Mouse (Mus musculus) stomach, embryonic 15.5 days (tissue): ENCODE data around the gene Gpr146. TPM values are rescaled to one million over a fixed set of nuclear protein-coding genes. Genes with fewer than 3 reads are reported as not detected.
A peak's percentile ranks its signal among the peaks of the same experiment; 100 is the strongest.

Experiments used
- ATAC-seq: fragments of 200-750 bp; cut with Nextera tagmentation; 2 replicates; pipeline ENCODE4 v1.8.0; 2017; ENCODE audit warnings: low read depth, moderate number of reproducible peaks, moderate TSS enrichment; ENCODE audit not compliant: insufficient read depth, low FRiP score
- H3K27ac ChIP-seq: fragments of 300-500 bp; sonication (generic); 2 replicates; pipeline ENCODE4 v1.5.1; 2015; ENCODE audit warnings: mild to moderate bottlenecking, inconsistent platforms
- H3K27me3 ChIP-seq: fragments of 300-500 bp; sonication (generic); replicated peaks from 2 replicates; pipeline ENCODE4 v1.6.1; 2015; ENCODE audit warnings: inconsistent platforms
- H3K36me3 ChIP-seq: fragments of 300-500 bp; sonication (generic); 2 replicates; pipeline ENCODE4 v1.6.1; 2015; ENCODE audit warnings: inconsistent platforms
- H3K4me1 ChIP-seq: fragments of 300-500 bp; sonication (generic); 2 replicates; pipeline ENCODE4 v1.6.1; 2015; ENCODE audit warnings: inconsistent platforms
- H3K4me2 ChIP-seq: fragments of 300-500 bp; sonication (generic); 2 replicates; pipeline ENCODE4 v1.6.1; 2015; ENCODE audit warnings: mild to moderate bottlenecking, inconsistent platforms
- H3K4me3 ChIP-seq: fragments of 300-500 bp; sonication (generic); replicated peaks from 2 replicates; pipeline ENCODE4 v1.5.1; 2015; ENCODE audit warnings: inconsistent platforms
- H3K9ac ChIP-seq: fragments of 300-500 bp; sonication (generic); 2 replicates; pipeline ENCODE4 v1.6.1; 2015; ENCODE audit warnings: inconsistent platforms
- H3K9me3 ChIP-seq: fragments of 300-500 bp; sonication (generic); 2 replicates; pipeline ENCODE4 v1.6.1; 2016; ENCODE audit warnings: inconsistent platforms
- WGBS: fragments of 180-500 bp; shearing (Covaris S2); methylation state at CpG from one replicate; pipeline ENCODE4 v1.1.7; 2015; 5-methylcytosine and 5-hydroxymethylcytosine counted together
- polyA plus RNA-seq: library from polyadenylated mRNA; unstranded; fragments of >200 nt; fragmentation: Nextera tagmentation; extraction: Ambion mirVana; gene quantifications from 2 replicates; pipeline ENCODE4 v1.2.1, GENCODE M21; 2015

Gene Gpr146
- polyA plus RNA-seq, 1 experiment from 2014 or later = 3.3 TPM

GRCm38 (mm10) chr5:139427001-139427400 lies 49.5 kb downstream of the Gpr146 start:
- Histone ChIP-seq H3K36me3 (no peaks in the 10 kb centered on the region), H3K4me2 (no peak overlapping the region), H3K4me1 (peaks cover 21% of the 10 kb centered on the region), H3K4me3 (no peak overlapping the region), H3K27ac (no peak overlapping the region), H3K9ac (no peak overlapping the region), H3K27me3 (no peaks in the 10 kb centered on the region), H3K9me3 (no peaks in the 10 kb centered on the region)
- ATAC-seq = no peak
- 86% methylated on average over 9 of the region's 9 CpGs for WGBS

DNA sequence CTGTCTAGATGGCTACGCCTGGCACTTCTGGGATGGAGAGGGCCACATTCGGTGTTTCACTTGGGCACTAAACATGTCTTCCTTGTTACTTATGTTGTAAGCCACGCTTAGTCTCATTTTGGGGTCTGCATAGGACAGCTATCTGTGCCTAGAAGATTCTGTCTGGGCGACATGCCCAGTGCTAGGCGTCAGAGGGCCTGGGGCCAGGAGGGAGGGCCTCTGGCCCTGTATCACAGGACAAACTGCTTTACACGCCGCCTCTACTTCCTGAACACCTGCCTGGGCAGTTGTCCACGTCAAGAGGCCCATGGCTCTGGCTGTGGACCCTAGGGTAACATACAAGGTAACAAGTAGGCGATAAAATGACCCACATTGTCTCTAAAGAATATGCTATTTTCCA lies 50.5 kb downstream of the Gpr146 start:
- no peak overlapping the region for H3K4me3 ChIP-seq
- WGBS = 63% methylated on average over 9 of the region's 9 CpGs
- no peak overlapping the region for H3K27ac ChIP-seq
- H3K4me1 ChIP-seq = peaks cover 20% of the 10 kb centered on the region
- no peaks in the 10 kb centered on the region for H3K36me3 ChIP-seq
- H3K9me3 ChIP-seq = no peaks in the 10 kb centered on the region
- ATAC-seq = no peak
- H3K4me2 ChIP-seq = no peak overlapping the region
- no peak overlapping the region for H3K9ac ChIP-seq
- H3K27me3 ChIP-seq = no peaks in the 10 kb centered on the region

DNA sequence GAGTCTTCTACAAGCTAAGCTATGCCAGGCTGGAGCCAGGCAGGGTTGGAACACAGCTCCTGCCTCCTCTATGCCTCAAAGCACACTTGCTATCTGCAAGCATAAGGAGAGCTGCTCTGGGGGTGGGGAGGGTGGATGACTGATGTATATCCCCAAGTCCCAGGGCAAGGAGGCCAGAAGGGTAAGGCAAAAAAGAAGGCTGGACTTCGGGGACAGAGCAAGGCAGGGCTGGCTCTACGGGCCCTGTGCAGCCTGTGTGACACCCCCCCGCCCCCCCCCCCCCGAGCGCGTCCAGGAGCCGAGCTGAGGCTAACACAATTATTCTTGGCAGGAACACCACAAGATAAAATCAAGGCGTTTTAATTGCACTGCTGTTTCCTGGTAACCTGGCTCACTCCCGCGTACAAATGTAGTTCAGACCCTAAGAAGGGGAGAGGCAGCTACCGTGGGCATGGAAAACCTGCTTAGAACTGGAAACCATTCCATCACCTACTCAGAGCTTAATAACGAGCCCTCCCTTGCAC lies 52.4 kb downstream of the Gpr146 start:
- no peak overlapping the region for H3K4me2 ChIP-seq
- peaks cover 16% of the 10 kb centered on the region; the same call in 1 of the 2 replicates for H3K4me1 ChIP-seq
- peak; percentile 51; the same call in 1 of the 2 replicates for ATAC-seq
- H3K36me3 ChIP-seq = no peaks in the 10 kb centered on the region
- H3K4me3 ChIP-seq = no peak overlapping the region
- no peak overlapping the region for H3K9ac ChIP-seq
- WGBS = 27% methylated on average over 12 of the region's 12 CpGs
- H3K27ac ChIP-seq = 0 out of 2 replicates have a peak overlapping the region, but pooled peaks have one; percentile 40
- H3K27me3 ChIP-seq = no peaks in the 10 kb centered on the region
- H3K9me3 ChIP-seq = no peaks in the 10 kb centered on the region

DNA sequence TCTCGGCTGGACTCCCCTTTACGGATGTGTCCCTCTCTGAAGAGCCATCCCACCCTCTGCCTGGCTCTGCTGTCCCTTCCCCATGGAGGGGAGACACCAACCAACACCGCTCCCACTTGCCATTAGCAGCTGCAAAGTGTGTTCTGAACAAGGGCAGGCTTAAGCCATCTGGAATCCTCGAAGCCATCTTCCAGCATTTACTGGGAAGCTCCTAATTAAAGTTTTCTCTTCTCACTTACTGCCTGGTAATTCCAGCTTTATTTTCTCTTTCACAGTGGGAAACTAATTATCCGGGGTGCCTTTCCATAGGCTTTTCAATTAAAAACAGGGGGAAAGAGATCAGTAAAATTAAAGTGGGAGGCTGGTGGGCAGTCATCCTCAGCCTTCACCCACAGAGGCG lies 54.8 kb downstream of the Gpr146 start:
- ATAC-seq = no peak

DNA sequence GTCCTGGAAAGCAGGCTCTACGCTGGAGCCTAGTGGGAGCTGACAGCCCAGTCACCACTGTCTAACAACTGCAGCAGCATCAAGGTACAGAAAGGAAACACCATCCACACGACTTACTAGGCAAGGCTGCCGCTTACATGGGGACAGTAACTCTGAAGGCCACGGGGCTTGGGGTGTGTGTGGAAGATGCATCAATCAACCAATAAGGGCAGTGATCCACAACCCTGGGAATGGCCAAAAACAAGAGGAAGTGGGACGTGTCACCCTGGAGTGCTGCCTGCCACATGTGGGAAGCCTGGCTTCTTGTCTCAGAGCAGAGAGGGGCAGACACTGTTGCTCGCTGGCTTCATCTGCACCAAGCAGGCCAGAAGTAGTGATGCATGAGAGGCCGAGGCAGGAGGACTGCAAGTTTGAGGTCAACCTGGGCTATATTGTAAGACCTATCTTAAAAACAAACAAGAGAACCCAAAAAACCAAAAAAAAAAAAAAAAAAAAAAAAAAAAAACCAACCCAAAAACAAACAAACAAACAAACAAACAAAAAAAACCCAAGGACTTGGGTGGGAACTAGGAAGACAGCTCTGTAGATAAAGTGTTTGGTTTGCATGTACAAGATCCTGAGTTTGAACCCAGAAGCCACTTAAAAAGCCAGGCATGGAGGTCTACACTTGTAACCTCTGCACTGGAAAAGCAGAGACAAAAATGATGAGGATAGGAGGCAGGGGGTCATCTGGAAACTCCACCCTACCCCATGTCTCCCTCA lies 55.4 kb downstream of the Gpr146 start:
- 74% methylated on average over 7 of the region's 7 CpGs for WGBS
- ATAC-seq = no peak
- H3K27ac ChIP-seq = no peak overlapping the region

More for the DNA sequence above, 54.8 kb downstream of the Gpr146 start:
- H3K4me2 ChIP-seq = no peak overlapping the region
- 0 out of 2 replicates have a peak, but pooled peaks cover 3% of the 10 kb centered on the region for H3K36me3 ChIP-seq
- H3K4me1 ChIP-seq = peaks cover 16% of the 10 kb centered on the region; the same call in 1 of the 2 replicates
- no peak overlapping the region for H3K9ac ChIP-seq
- H3K27me3 ChIP-seq = no peaks in the 10 kb centered on the region
- WGBS = 74% methylated on average over 6 of the region's 6 CpGs
- H3K9me3 ChIP-seq = no peaks in the 10 kb centered on the region
- no peak overlapping the region for H3K27ac ChIP-seq
- no peak overlapping the region for H3K4me3 ChIP-seq

GRCm38 (mm10) chr5:139433842-139434568 lies 56.5 kb downstream of the Gpr146 start:
- peaks cover 16% of the 10 kb centered on the region for H3K4me1 ChIP-seq
- ATAC-seq = no peak
- 78% methylated on average over 9 of the region's 9 CpGs for WGBS

More for the DNA sequence above, 55.4 kb downstream of the Gpr146 start:
- H3K4me3 ChIP-seq = no peak overlapping the region
- H3K4me1 ChIP-seq = peaks cover 16% of the 10 kb centered on the region; the same call in 1 of the 2 replicates
- H3K36me3 ChIP-seq = 0 out of 2 replicates have a peak, but pooled peaks cover 3% of the 10 kb centered on the region
- no peak overlapping the region for H3K4me2 ChIP-seq
- no peaks in the 10 kb centered on the region for H3K27me3 ChIP-seq
- H3K9me3 ChIP-seq = no peaks in the 10 kb centered on the region
- H3K9ac ChIP-seq = no peak overlapping the region

DNA sequence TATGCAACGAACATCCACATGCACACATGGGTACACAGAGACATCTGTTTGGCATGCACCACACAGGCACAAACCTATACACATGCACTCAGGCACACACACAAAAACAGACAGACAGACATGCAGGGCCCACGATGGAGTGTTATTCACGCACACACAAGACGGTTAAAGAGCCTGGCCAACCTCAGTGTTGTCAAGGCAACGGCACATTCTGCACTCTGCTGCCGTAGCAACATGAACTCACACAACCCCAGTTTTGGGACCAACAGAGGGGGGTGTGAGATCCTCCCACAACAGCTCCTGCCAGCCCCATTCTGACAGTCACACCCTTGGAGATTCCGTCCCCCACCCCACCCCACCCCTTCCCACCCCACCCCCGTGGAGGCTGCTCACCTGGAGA lies 57.4 kb downstream of the Gpr146 start:
- peaks cover 12% of the 10 kb centered on the region for H3K4me1 ChIP-seq
- ATAC-seq = no peak
- WGBS = 50% methylated on average over 8 of the region's 8 CpGs

More at GRCm38 (mm10) chr5:139433842-139434568, 56.5 kb downstream of the Gpr146 start:
- H3K27me3 ChIP-seq = no peaks in the 10 kb centered on the region
- 0 out of 2 replicates have a peak, but pooled peaks cover 3% of the 10 kb centered on the region for H3K36me3 ChIP-seq
- H3K4me3 ChIP-seq = no peak overlapping the region
- no peaks in the 10 kb centered on the region for H3K9me3 ChIP-seq
- no peak overlapping the region for H3K27ac ChIP-seq
- no peak overlapping the region for H3K4me2 ChIP-seq
- H3K9ac ChIP-seq = no peak overlapping the region

GRCm38 (mm10) chr5:139437769-139438168 lies 60.3 kb downstream of the Gpr146 start:
- no peak overlapping the region for H3K27ac ChIP-seq
- 0 out of 2 replicates have a peak, but pooled peaks cover 3% of the 10 kb centered on the region for H3K36me3 ChIP-seq
- no peak overlapping the region for H3K4me3 ChIP-seq
- no peaks in the 10 kb centered on the region for H3K9me3 ChIP-seq
- H3K4me1 ChIP-seq = peaks cover 5% of the 10 kb centered on the region
- 87% methylated on average over 4 of the region's 4 CpGs for WGBS
- no peak overlapping the region for H3K9ac ChIP-seq
- no peak for ATAC-seq
- no peaks in the 10 kb centered on the region for H3K27me3 ChIP-seq
- H3K4me2 ChIP-seq = no peak overlapping the region

More for the DNA sequence above, 57.4 kb downstream of the Gpr146 start:
- Histone ChIP-seq H3K9me3 (no peaks in the 10 kb centered on the region), H3K9ac (no peak overlapping the region), H3K4me3 (no peak overlapping the region), H3K27ac (no peak overlapping the region), H3K36me3 (0 out of 2 replicates have a peak, but pooled peaks cover 3% of the 10 kb centered on the region), H3K4me2 (no peak overlapping the region), H3K27me3 (no peaks in the 10 kb centered on the region)

DNA sequence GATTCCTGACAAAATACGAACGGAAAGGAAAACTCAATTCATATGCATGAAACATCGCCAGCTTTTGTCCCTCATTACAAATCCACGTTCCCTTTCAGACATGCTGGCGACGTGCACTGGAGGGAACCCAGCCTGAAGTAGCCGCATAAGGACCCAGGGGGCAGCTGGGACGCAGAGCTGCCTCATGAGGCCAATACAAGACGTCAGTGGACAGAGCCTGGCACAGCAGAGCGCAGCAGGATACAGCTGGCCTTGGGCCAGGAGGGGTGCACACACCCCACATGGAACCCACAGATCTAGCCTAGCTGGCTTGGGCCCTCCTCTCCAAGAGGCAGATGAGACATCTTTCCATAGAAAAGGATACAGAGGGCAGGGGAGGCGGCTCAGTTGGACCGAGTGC lies 60.9 kb downstream of the Gpr146 start:
- no peaks in the 10 kb centered on the region for H3K9me3 ChIP-seq
- 84% methylated on average over 12 of the region's 12 CpGs for WGBS
- no peak for ATAC-seq

DNA sequence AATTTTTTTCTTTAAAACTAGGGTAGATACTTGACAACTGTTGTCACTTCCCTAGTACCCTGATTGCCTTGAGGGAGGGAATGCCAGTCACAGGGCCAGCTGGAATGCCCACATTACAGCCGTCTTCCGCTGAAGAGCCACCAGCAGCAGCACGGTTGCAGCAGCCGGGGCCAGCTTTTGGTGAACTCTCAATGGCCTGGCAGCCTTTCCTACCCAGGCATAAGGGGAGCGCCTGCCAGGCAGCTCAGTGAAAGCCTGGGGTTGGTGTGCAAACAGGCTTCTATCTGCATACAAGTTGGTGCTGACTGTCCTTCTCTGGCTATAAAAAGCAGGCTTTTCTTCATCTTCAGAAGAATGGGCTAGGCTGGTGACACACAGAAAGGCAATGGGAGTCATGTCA lies 63.0 kb downstream of the Gpr146 start:
- ATAC-seq = no peak
- H3K27ac ChIP-seq = no peak overlapping the region
- no peaks in the 10 kb centered on the region for H3K9me3 ChIP-seq
- no peaks in the 10 kb centered on the region for H3K27me3 ChIP-seq
- H3K4me2 ChIP-seq = no peak overlapping the region
- H3K4me3 ChIP-seq = no peak overlapping the region
- H3K9ac ChIP-seq = no peak overlapping the region
- 0 out of 2 replicates have a peak, but pooled peaks cover 3% of the 10 kb centered on the region for H3K36me3 ChIP-seq
- WGBS = 87% methylated on average over 5 of the region's 5 CpGs
- H3K4me1 ChIP-seq = peaks cover 7% of the 10 kb centered on the region

More for the DNA sequence above, 60.9 kb downstream of the Gpr146 start:
- Histone ChIP-seq H3K27me3 (no peaks in the 10 kb centered on the region), H3K4me2 (no peak overlapping the region), H3K9ac (no peak overlapping the region), H3K27ac (no peak overlapping the region), H3K4me1 (peaks cover 7% of the 10 kb centered on the region), H3K36me3 (0 out of 2 replicates have a peak, but pooled peaks cover 3% of the 10 kb centered on the region), H3K4me3 (no peak overlapping the region)

- Histone ChIP-seq H3K36me3 (0 out of 2 replicates have a peak, but pooled peaks cover 3% of the 10 kb centered on the region), H3K4me3 (no peak overlapping the region), H3K9ac (no peak overlapping the region), H3K4me2 (no peak overlapping the region), H3K27ac (no peak overlapping the region), H3K27me3 (no peaks in the 10 kb centered on the region), H3K4me1 (peaks cover 7% of the 10 kb centered on the region), H3K9me3 (no peaks in the 10 kb centered on the region)
- no peak for ATAC-seq
- WGBS = 95% methylated on average over 11 of the region's 11 CpGs
Observed at GRCm38 (mm10) chr5:139440926-139441725, 63.6 kb downstream of the Gpr146 start.
